Mouse (Mus musculus) CH12.LX (cell line): ENCODE measurements around the gene Adamtsl1. TPM values are rescaled to one million over a fixed set of nuclear protein-coding genes. Genes with fewer than 3 reads are reported as not detected.

ENCODE experiments used
- DNase-seq: peaks from one replicate; pipeline ENCODE4 v3.0.0-alpha.2; 2013; ENCODE audit errors: extremely low read depth
- H3K27ac ChIP-seq: 2 replicates; pipeline ENCODE4 v1.5.1; 2012; ENCODE audit warnings: low read depth, mild to moderate bottlenecking, control low read depth, moderate library complexity; ENCODE audit not compliant: insufficient read depth
- H3K27me3 ChIP-seq: replicated peaks from 2 replicates; pipeline ENCODE3; 2012; ENCODE audit warnings: inconsistent platforms
- H3K36me3 ChIP-seq, 2 experiments: replicated peaks in 1 of 2; 2 replicates each; pipeline versions ENCODE3 to v1.6.1; 2012; ENCODE audit warnings: inconsistent platforms in 1 of 2, low read length in 1 of 2, mild to moderate bottlenecking in 1 of 2, mixed read lengths in 1 of 2, moderate library complexity in 1 of 2; ENCODE audit not compliant: control insufficient read depth in 1 of 2, insufficient read depth in 1 of 2
- H3K4me1 ChIP-seq, 2 experiments: 2 replicates each; pipeline ENCODE4 v1.6.1; 2012; ENCODE audit warnings: inconsistent platforms in 1 of 2, moderate library complexity in 1 of 2; ENCODE audit not compliant: insufficient read depth in 2 of 2, control insufficient read depth in 1 of 2
- H3K4me2 ChIP-seq: 2 replicates; pipeline ENCODE4 v1.6.1; 2012; ENCODE audit warnings: low read depth, mild to moderate bottlenecking, control low read depth; ENCODE audit not compliant: poor library complexity, insufficient read depth, severe bottlenecking
- H3K4me3 ChIP-seq, 3 experiments: fragments of 150-350 bp in 1 of 3; sonication (generic) in 1 of 3; replicated peaks in 1 of 3; 2 replicates each; pipeline versions ENCODE3 to v1.5.1; 2011 to 2012; ENCODE audit warnings: low read depth in 2 of 3, low read length in 2 of 3, mild to moderate bottlenecking in 2 of 3, moderate library complexity in 2 of 3, control low read depth in 1 of 3, improper control_type of control experiment in 1 of 3, inconsistent platforms in 1 of 3, mixed read lengths in 1 of 3; ENCODE audit not compliant: poor library complexity in 1 of 3
- H3K79me2 ChIP-seq: replicated peaks from 2 replicates; pipeline ENCODE4 v1.6.1; 2012; ENCODE audit warnings: mild to moderate bottlenecking, moderate library complexity; ENCODE audit not compliant: control insufficient read depth, poor library complexity, insufficient read depth, severe bottlenecking; ENCODE audit errors: extremely low read depth
- H3K9ac ChIP-seq: 2 replicates; pipeline ENCODE4 v1.6.1; 2012; ENCODE audit warnings: low read depth, mild to moderate bottlenecking, control low read depth, moderate library complexity; ENCODE audit not compliant: insufficient read depth
- H3K9me3 ChIP-seq: replicated peaks from 2 replicates; pipeline ENCODE3; 2012; ENCODE audit warnings: low read length, inconsistent platforms, mixed read lengths
- BHLHE40 ChIP-seq: IDR thresholded peaks from 2 replicates; pipeline ENCODE4 v1.6.1; 2011; ENCODE audit warnings: mild to moderate bottlenecking, low read depth, low read length, improper control_type of control experiment
- CTCF ChIP-seq, 2 experiments: IDR thresholded peaks in 1 of 2; conservative IDR thresholded peaks in 1 of 2; 2 replicates each; pipeline ENCODE4 v1.5.1; 2011 to 2012; ENCODE audit warnings: low read depth in 2 of 2, low read length in 2 of 2, improper control_type of control experiment in 1 of 2, inconsistent platforms in 1 of 2, mild to moderate bottlenecking in 1 of 2, moderate library complexity in 1 of 2
- E2F4 ChIP-seq: IDR thresholded peaks from 2 replicates; pipeline ENCODE4 v1.6.1; 2011; ENCODE audit warnings: low read depth, low read length, improper control_type of control experiment; ENCODE audit not compliant: insufficient replicate concordance
- GABPA ChIP-seq: IDR thresholded peaks from 2 replicates; pipeline ENCODE4 v1.6.1; 2012; ENCODE audit warnings: low read depth, low read length, improper control_type of control experiment, inconsistent platforms; ENCODE audit not compliant: insufficient replicate concordance
- HCFC1 ChIP-seq: IDR thresholded peaks from 2 replicates; pipeline ENCODE4 v1.6.1; 2012; ENCODE audit warnings: low read depth, mild to moderate bottlenecking, inconsistent platforms, low read length, improper control_type of control experiment
- IRF4 ChIP-seq: IDR thresholded peaks from 2 replicates; pipeline ENCODE4 v1.6.1; 2014; ENCODE audit warnings: low read depth, mild to moderate bottlenecking, inconsistent platforms, low read length, improper control_type of control experiment
- MXI1 ChIP-seq: IDR thresholded peaks from 2 replicates; pipeline ENCODE4 v1.6.1; 2011; ENCODE audit warnings: mild to moderate bottlenecking, low read depth, low read length, improper control_type of control experiment
- NRF1 ChIP-seq: IDR thresholded peaks from 2 replicates; pipeline ENCODE4 v1.6.1; 2014; ENCODE audit warnings: low read depth, mild to moderate bottlenecking, inconsistent platforms, low read length, improper control_type of control experiment, moderate library complexity
- PAX5 ChIP-seq: IDR thresholded peaks from 2 replicates; pipeline ENCODE4 v1.6.1; 2012; ENCODE audit warnings: low read length, inconsistent platforms, mixed read lengths
- POLR2A ChIP-seq: IDR thresholded peaks from 2 replicates; pipeline ENCODE4 v1.6.1; 2011; ENCODE audit warnings: low read depth, mild to moderate bottlenecking, improper control_type of control experiment, low read length
- POLR2AphosphoS2 ChIP-seq: IDR thresholded peaks from 2 replicates; pipeline ENCODE4 v1.6.1; 2011; ENCODE audit warnings: low read depth, low read length, improper control_type of control experiment
- RCOR1 ChIP-seq: conservative IDR thresholded peaks from 2 replicates; pipeline ENCODE4 v1.6.1; 2012; ENCODE audit warnings: low read depth, mild to moderate bottlenecking, inconsistent platforms, low read length, improper control_type of control experiment
- TBP ChIP-seq: conservative IDR thresholded peaks from 2 replicates; pipeline ENCODE4 v1.6.1; 2011; ENCODE audit warnings: low read depth, low read length, improper control_type of control experiment
- USF1 ChIP-seq: IDR thresholded peaks from 2 replicates; pipeline ENCODE4 v1.6.1; 2014; ENCODE audit warnings: low read depth, mild to moderate bottlenecking, inconsistent platforms, low read length, improper control_type of control experiment
- USF2 ChIP-seq: conservative IDR thresholded peaks from 2 replicates; pipeline ENCODE4 v1.6.1; 2011; ENCODE audit warnings: low read depth, low read length, improper control_type of control experiment
- ZC3H11A ChIP-seq: IDR thresholded peaks from 2 replicates; pipeline ENCODE4 v1.6.1; 2012; ENCODE audit warnings: low read depth, mild to moderate bottlenecking, inconsistent platforms, low read length, improper control_type of control experiment
- ZKSCAN1 ChIP-seq: IDR thresholded peaks from 2 replicates; pipeline ENCODE4 v1.6.1; 2012; ENCODE audit warnings: low read depth, inconsistent platforms, low read length, improper control_type of control experiment, borderline replicate concordance
- ZNF384 ChIP-seq: IDR thresholded peaks from 2 replicates; pipeline ENCODE4 v1.6.1; 2012; ENCODE audit warnings: low read depth, low read length, improper control_type of control experiment, inconsistent platforms
- dilution Hi-C: fragments of 300-500 bp; cut with MboI; formaldehyde crosslinking; loops from 2 replicates; pipeline ENCODE4 v1.14.3; 2020; ENCODE audit warnings: low sequenced_read_pairs; ENCODE audit not compliant: extremely low pct_unique_long_range_greater_than_20kb, extremely low pct_ligation_motif_present
- in situ Hi-C: fragments of 300-500 bp; cut with MboI; formaldehyde crosslinking; loops from 3 replicates; pipeline ENCODE4 v1.14.3; 2019; ENCODE audit warnings: low sequenced_read_pairs, low pct_ligation_motif_present, low pct_unique_long_range_greater_than_20kb, mixed read lengths
- polyA plus RNA-seq: library from polyadenylated mRNA; unstranded; fragments of >175 nt; gene quantifications from 2 replicates; pipeline ENCODE4 v1.2.1, GENCODE M21; 2012; ENCODE audit warnings: low read depth; ENCODE audit not compliant: insufficient read length
- total RNA-seq, 2 experiments: library from RNA; depleted of rRNA; stranded (reverse); fragments of 300-350 nt in 1 of 2; fragments of >200 nt in 1 of 2; gene quantifications; 2 replicates each; pipeline ENCODE4 v1.2.3; 2012 to 2014

Gene Adamtsl1
- total and polyA plus RNA-seq, 3 experiments, result not detected

DNA sequence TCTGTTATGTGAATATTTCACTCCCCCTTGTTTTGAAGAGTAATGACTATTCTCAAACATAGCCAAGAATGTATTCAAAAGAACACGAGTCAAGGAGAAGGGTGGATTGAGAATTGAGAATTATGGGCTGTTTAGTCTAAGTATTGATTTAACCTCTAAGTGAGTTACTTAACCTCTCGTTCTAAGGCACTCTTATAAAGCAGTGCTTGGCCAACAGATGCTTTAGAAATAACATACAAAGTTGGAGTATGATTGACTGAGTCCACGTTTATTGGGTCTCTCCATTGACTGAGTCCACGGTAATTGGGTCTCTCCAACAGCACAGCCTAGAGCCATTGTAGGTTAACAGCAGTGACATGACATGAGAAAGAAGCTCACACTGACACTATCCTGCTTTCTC lies 226.5 kb downstream of the Adamtsl1 start:
- H3K27ac ChIP-seq, result no peak overlapping the region
- no peak overlapping the region for H3K9ac ChIP-seq
- in situ Hi-C loops, result no loop called here
- no peak for DNase-seq
- H3K4me3 ChIP-seq, result no peak overlapping the region
- dilution Hi-C loops, result no loop called here
- H3K4me1 ChIP-seq, result no peaks in the 10 kb centered on the region
- no peaks in the 10 kb centered on the region for H3K79me2 ChIP-seq
- no peaks in the 10 kb centered on the region for H3K36me3 ChIP-seq
- H3K9me3 ChIP-seq, result peaks cover 52% of the 10 kb centered on the region
- H3K4me2 ChIP-seq, result no peak overlapping the region
- no peak for TF ChIP-seq RCOR1
- TF ChIP-seq GABPA, result no peak
- TF ChIP-seq POLR2A, result no peak
- no peak for TF ChIP-seq PAX5
- no peak for TF ChIP-seq CTCF (conservative IDR thresholded peaks at IDR 0.05 in 1 of 2, IDR thresholded peaks at IDR 0.05 in 1 of 2; ENCODE audit: low read depth in 2 of 2, low read length in 2 of 2)
- no peaks in the 10 kb centered on the region for H3K27me3 ChIP-seq

DNA sequence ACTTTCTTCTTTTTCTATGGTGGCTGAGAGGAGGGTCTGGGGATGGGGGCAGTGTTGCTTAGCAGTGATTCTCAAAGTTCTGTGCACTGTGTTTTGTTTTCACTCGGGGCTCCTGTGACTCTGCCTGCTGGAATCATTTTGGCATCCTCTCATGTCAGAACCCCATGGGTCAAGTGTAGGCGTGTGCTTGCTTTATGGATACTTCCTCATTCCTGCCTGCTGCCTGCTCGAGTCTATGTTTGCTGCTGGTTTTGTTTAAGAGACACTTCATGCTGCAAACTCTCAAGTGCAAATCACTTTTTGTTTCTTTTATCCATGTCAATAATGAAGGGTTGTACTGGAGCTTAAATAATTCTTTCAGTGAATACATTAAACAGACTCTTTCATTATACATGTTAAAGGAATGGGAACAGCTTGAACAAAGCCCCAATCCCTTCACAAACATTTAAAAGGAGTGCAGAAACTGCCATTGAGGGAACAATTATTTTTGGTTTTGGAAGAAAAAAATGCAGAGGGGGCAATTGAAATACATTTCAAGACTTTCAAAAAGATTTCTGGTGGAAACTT lies 227.9 kb downstream of the Adamtsl1 start:
- no peaks in the 10 kb centered on the region for H3K79me2 ChIP-seq
- no peaks in the 10 kb centered on the region for H3K36me3 ChIP-seq
- DNase-seq, result no peak
- no peaks in the 10 kb centered on the region for H3K27me3 ChIP-seq
- H3K4me3 ChIP-seq, result no peak overlapping the region
- H3K27ac ChIP-seq, result no peak overlapping the region
- in situ Hi-C loops, result no loop called here
- H3K9me3 ChIP-seq, result peaks cover 52% of the 10 kb centered on the region
- H3K4me1 ChIP-seq, result no peaks in the 10 kb centered on the region
- dilution Hi-C loops, result no loop called here
- TF ChIP-seq POLR2AphosphoS2, result no peak
- TF ChIP-seq MXI1, result no peak
- no peak for TF ChIP-seq BHLHE40
- TF ChIP-seq NRF1, result no peak
- no peak for TF ChIP-seq E2F4
- no peak for TF ChIP-seq ZKSCAN1
- no peak for TF ChIP-seq PAX5
- no peak for TF ChIP-seq RCOR1
- no peak for TF ChIP-seq TBP
- no peak for TF ChIP-seq USF1
- TF ChIP-seq CTCF (conservative IDR thresholded peaks at IDR 0.05 in 1 of 2, IDR thresholded peaks at IDR 0.05 in 1 of 2; ENCODE audit: low read depth in 2 of 2, low read length in 2 of 2), result no peak
- no peak for TF ChIP-seq HCFC1
- no peak for TF ChIP-seq USF2
- no peak for TF ChIP-seq ZC3H11A
- TF ChIP-seq ZNF384, result no peak
- no peak for TF ChIP-seq IRF4
- H3K4me2 ChIP-seq, result no peak overlapping the region
- no peak overlapping the region for H3K9ac ChIP-seq
